Mouse (Mus musculus) T-helper 2 cell (primary cell): Measurements from ENCODE around the gene 4931406P16Rik.

ENCODE experiments used
- in situ Hi-C: fragments of 300-600 bp; cut with MboI, MseI; formaldehyde crosslinking; loops from one replicate; pipeline ENCODE4 v1.15.1; 2025; ENCODE audit warnings: high pct_unique_total_duplicates

The 4931406P16Rik gene

DNA sequence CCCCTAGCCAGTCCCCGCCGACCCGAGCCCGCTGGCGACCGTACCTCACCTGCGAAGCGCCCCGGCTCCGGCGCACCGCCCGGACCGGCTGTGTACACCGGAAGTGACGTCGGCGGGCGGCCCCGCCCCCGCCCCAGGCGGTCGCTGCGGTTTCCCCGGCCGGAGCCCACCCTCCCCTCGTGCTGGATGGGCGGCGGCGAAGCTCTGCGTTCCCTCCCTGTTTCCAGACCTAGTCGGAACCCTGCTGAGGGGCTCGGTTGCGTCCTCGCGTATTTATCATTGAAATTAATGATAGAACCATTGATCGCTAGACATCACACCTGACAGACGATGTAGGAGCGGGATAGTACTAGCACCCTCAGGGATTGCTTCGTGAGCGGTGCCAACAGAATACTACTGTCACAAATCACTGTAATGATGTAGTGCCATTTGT is at the start of gene 4931406P16Rik:
4931406P16Rik (minus strand) TSS at position 109 of the 433 bp plus-strand sequence.
- in situ Hi-C loops = no loop called here

DNA sequence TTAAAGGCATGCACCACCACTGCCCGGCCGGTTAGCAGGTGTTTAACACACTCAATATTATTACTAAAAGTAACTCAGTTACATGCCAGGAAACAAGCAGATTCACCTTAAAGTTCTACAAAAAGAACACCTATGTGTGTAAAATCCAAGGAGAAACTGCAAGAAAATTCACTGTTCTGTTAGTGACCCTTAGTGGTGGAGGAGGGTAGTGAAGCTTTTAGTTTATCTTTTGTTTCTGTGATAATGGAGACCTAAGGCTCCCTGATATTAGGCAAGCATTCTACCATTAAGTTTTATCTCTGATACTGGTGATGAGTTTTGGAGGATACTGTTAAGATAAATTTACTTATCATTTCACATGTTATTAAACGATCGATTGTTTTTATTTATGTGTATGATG is 42.3 kb upstream of the 4931406P16Rik start:
- in situ Hi-C loops = no loop called here

DNA sequence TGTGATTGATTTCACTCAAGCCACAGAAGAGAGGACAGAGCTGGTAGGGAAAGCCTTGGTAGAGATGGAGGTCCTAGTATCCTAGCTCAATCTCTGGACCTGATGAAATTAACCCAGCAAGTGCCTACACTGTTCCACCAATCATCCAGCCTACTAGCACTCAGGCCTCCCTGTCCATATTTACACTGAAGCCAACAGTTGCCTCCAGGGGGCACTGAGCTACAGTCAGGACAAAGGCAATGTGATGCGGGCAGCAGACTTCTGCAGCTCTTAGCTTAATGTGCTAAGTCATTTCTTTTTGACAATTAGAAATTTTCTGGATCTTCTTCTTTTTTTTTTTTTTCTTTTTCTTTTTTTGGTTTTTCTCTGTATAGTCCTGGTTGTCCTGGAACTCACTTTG is 38.6 kb upstream of the 4931406P16Rik start:
- in situ Hi-C loops = no loop called here

DNA sequence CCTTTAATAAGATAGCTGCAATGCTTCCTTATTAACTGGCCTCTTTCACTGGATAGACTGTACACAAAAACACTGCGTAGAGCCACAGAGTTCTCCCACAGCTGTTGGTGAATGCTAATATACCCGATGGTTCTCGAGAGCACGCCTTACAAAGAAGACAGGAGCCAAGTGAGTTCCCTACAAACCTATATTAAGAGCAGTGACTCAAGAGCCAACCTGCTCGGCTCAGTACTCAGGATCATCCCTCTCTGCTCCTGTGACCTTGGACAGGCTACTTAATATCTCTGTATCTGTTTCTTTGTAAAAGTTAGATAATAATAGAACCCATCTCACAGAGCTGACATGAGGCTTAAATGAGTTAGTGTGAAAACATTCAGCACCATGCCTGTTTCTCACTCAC is 36.8 kb upstream of the 4931406P16Rik start:
- in situ Hi-C loops = no loop called here

DNA sequence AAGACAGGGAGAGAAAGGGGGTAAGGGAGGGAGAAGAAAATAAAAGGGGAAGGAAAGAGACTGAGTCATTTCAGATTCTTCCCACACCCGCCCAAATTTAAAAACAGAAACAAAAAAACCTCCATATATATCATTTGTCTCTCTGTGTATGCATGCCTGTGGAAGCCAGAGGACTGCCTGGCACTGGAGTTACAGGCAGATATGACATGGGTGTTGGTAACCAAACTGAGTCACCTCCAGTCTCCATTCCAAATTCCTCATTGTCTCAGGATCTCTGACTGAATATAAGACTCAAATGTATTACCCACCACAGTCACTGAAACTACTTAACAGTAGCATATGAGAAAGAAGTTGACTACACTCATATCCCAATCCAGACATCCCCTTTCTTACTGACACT is 34.7 kb upstream of the 4931406P16Rik start:
- in situ Hi-C loops = loop anchor here (5.0 to 25.0 kb wide), 2 partner anchors 111 to 201 kb away; partner anchors contain the start of gene Gpi1

DNA sequence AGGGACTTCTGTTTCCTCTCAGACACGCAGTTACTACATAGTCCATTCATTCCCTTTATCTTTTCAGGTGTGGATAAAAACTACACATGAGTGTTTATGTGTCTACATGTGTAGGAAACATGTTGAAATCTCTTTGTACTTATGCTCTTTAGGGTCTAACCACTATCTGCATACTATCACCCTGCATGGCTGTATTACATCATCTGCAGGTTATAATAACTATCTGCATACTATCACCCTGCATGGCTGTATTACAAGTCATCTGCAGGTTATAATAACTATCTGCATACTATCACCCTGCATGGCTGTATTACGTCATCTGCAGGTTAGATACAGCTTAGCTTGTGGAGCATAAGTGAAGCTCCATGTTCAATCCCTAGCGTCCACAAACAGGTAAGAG is 33.7 kb upstream of the 4931406P16Rik start:
- in situ Hi-C loops = loop anchor here (5.0 to 25.0 kb wide), 2 partner anchors 110 to 200 kb away; partner anchors contain the start of gene Gpi1

DNA sequence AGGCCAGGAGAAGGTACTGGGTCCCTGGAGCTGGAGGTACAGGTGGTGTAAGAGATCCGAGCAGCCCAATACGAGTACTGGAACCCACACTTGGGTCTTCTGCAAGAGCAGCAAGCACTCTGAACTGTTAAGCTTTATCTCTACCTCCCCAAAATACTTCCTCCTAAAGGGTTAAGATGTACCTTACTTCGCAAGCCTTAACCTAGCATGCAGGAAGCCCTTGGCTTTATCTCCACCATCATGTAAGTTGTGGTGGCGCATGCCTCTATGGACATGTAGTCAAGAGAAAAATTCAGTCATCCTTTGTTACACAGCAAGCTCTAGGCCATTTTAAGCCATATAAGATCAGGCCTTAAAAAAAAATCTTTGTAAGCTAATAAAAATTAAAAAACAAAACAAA is 33.2 kb upstream of the 4931406P16Rik start:
- in situ Hi-C loops = loop anchor here (5.0 to 25.0 kb wide), 2 partner anchors 109 to 199 kb away; partner anchors contain the start of gene Gpi1

DNA sequence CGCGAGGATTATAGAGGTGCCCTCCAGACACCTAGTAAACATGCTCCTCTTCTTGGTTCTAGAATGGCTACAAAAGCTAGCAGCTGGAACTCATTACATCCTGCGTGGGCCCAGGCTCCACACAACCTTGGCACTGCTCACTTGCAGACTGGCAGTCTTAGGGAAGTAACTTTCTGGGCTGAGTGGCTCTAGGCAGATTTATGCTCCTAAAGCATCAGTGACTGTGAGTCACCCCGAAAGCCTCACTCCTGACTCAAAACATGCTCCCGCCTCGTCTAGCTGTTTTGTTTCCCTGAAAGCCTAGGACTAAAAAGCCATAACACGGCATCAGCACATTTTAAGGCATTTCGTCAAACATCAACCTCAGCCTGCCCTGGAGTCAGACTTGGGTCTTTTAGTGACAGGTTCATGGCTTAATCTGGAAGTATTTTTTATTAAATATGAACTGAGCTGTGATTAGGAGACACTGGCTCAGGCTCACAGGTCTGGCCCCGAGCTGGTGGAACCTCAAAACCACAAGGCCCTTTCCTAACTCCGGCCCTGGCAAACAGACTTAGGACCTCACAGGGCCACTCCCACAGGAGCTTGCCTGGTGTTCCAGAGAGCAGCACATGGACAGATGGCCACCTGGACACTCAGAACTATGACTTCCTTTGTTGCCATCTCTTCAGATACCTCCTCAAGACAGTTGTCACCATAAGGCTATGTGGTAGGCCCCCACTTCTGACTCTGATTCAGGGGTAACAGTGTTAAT is 28.9 kb upstream of the 4931406P16Rik start:
- in situ Hi-C loops = loop anchor here (25.0 kb wide), 1 partner anchor 105 kb away; the partner anchor contains the start of gene Gpi1

DNA sequence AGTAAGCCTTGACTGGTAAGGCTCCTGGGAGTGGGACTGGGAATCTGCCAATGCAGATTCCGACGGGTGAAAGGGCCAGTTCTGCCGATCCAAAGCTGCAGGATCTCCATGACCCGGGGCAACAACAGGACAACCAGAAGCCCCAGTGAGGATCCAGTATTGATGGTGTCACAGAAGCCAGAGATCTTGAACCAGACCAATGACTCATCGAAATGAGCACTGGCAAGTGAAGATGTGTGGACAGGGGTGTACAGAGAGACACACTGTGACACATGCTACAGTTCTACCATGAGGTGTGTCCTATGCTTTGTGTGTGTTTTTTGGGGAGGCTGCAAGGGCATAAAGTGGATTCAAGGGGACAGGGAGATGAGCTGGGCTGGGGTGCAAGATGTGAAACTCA is 27.5 kb upstream of the 4931406P16Rik start:
- in situ Hi-C loops = loop anchor here (25.0 kb wide), 1 partner anchor 104 kb away; the partner anchor contains the start of gene Gpi1

DNA sequence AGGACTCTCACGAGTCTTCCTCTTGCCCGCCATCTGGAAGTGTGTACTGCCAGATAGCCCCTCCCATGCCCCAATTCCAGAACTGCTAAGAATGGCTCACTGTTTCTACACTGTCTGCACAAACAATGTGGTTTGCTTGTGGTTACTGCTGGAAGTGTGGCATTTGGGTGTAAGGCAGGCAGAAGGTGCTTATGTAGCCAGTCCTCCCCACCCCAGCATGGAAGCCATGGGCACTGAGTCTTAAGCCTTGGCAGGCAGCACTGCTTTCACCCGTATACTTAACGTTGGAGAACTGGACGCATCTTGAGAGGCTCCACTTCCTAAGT is 25.8 kb upstream of the 4931406P16Rik start:
- in situ Hi-C loops = loop anchor here (25.0 kb wide), 1 partner anchor 102 kb away; the partner anchor contains the start of gene Gpi1

DNA sequence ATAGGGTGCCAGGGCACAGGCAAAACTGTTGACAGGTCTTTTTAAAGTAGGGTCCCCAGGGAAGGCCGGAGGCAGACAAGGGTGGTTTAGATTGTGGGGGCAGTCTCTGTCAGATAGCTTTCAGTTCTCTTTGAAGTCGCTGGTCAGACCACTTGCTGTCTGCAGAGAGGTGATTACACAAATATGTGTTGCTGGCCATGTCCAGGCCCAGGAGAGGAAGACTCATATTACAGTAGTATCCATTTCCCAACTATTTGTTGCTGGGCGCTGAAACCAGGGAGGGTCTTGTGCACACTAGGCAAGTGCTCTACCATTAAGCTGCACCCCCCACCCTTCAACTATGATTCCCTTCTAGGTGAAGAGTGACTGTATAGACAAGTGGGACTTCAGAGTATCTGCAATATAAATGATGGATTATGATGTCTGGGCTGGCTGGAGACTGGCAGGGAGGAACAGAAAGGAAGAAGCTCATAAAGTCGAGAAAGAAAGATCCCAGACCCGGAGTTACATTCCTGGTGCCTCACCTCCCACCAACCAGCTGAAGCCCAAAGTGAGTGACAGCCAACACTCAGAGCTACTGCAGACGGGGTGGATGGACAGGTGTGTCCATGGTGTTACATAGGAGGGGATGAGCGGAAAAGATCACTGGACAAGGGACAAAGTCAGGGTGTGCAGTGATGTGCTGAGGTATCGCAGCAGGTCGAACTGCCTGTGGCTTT is 25.3 kb upstream of the 4931406P16Rik start:
- in situ Hi-C loops = loop anchor here (25.0 kb wide), 1 partner anchor 101 kb away; the partner anchor contains the start of gene Gpi1

DNA sequence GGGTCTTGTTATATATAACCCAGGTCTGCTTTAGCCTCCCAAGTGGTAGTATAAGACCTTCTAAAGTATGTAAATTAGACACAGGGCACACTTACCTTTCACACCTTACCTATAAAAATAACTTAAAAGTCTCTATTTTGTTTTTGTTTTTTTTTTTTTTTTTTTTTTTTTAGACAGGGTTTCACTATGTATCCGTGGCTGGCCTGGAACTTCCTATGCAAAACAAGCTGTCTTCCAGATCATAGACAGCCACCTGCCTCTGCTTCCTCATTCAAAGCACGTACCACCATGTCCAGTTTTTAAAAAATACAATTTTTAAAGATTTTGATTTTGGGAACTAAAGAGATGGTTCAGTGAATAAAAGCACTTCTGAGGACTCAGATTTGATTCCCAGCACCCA is 23.9 kb upstream of the 4931406P16Rik start:
- in situ Hi-C loops = loop anchor here (25.0 kb wide), 1 partner anchor 100 kb away; the partner anchor contains the start of gene Gpi1

DNA sequence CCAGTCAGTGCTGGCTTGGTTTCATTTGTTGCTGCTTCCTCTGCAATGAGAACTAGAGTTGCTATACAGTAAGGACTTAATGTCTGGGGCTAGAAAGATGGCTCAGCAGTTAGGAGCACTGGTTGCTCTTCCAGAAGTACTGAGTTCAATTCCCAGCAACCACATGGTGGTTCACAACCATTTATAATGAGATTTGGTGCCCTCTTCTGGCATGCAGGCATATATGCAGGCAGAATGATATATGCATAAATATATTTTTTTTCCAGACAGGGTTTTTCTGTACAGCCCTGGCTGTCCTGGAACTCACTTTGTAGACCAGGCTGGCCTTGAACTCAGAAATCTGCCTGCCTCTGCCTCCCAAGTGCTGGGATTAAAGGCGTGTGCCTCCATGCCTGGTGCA is 23.2 kb upstream of the 4931406P16Rik start:
- in situ Hi-C loops = loop anchor here (25.0 kb wide), 1 partner anchor 99 kb away; the partner anchor contains the start of gene Gpi1

DNA sequence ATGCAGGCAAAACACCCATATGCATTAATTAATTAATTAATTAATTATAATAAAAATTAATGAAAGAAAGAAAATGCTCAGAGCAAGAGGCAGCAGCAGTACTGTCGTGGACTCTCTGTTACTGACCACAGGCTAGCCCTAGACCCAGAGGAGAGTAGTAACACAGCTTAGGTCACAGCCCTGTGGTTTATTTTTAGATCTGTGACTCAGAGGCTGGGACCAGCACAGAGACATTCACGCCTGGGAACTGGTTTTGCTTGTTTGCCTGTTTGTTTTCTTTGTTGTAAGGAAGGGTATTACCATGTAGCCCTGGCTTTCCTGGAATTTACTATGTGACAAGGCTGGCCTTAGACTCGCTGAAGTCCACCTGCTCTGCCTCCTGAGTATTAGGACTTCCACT is 14.1 kb upstream of the 4931406P16Rik start:
- in situ Hi-C loops = loop anchor here (25.0 kb wide), 1 partner anchor 90 kb away; the partner anchor contains the start of gene Gpi1

DNA sequence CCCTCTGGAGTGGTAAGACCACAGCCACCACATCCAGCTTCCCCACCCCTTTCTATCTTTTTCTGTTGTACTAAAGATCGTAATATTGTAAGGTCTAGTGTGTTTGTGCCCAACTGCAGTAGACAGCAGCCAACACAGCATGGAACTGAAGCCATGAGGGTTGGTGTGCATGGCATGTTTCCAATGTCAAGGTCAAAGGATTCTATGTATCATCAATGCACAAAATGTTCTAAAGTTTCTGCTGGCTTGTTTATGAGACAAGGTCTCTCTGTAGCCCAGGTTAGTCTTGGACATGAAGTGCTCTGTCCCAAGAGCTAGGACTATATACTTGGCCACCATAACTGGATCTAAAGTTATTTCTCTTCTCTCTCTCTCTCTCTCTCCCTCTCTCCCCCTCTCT is 11.5 kb upstream of the 4931406P16Rik start:
- in situ Hi-C loops = loop anchor here (25.0 kb wide), 1 partner anchor 88 kb away; the partner anchor contains the start of gene Gpi1

DNA sequence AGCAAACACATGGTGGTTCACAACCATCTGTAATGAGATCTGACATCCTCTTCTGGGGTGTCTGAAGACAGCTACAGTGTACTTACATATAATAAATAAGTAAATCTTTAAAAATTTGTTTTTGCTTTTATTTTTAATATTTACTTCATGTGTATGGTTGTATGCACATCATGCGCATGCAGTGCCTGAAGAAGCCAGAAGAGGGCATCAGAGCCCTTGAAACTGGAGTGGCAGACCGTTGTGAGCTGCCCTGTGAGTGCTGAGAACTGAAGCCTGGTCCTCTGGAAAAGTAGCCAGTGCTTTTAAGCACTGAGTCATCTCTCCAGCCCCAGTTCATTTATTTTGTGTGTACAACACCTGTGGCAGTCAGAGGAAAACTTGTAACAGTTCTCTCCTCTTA is 10.7 kb upstream of the 4931406P16Rik start:
- in situ Hi-C loops = no loop called here

DNA sequence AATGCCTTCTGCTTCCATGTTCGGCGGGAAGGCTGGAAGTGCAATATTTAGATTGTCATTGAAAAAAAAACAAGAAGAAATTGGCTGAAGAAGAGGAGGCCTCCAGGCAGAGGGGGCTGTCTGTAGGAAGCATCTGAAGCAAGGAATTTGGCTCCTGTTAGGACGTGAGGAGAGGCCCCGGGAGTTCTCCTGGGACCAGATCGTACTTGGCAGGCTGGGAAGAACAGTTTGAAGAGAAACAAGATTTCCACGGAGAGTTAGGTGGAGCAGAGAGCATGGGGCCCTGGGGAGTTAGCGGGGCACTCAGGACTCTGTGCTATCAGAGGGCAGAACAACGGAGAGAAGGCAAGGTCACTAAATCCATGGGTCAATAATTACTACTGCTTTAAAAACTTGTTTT is 10.0 kb upstream of the 4931406P16Rik start:
- in situ Hi-C loops = no loop called here

DNA sequence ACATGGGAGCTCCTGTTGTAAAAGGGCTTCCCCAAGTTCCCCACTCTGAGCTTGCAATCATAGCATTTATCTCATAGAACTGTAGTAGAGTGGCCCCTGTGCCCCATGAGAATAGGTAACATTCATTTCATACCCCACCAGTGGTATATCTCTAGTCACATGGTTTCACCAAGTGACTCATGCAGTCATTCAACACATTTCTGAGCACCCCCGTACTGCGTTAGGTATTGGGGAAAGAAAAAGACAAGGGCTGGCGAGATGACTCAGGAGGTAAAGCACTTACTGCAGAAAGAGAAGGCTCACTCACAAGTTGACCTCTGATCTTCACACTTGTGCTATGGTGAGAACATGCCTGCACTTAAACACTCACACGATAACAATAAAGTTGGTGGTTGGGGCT is 8.6 kb upstream of the 4931406P16Rik start:
- in situ Hi-C loops = no loop called here

DNA sequence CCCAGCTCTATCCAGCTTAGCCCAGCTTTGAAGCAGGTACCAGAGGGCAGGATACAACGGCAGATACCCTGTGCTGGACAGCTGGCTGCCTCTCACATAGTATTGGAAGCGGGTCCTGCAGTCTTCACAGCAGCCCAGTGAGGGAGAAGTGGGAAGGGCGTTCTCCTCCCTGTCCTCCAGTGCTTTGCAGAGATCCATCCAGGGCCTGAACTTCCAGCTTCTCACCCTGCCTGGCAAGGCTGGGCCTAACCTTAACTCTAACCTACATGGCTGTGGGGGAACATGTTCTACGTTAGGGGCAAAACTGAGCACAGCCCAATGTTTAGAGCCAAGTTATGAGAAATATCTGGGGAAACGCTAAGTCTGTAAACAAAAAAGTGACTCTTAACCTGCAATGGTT is 7.8 kb upstream of the 4931406P16Rik start:
- in situ Hi-C loops = no loop called here

DNA sequence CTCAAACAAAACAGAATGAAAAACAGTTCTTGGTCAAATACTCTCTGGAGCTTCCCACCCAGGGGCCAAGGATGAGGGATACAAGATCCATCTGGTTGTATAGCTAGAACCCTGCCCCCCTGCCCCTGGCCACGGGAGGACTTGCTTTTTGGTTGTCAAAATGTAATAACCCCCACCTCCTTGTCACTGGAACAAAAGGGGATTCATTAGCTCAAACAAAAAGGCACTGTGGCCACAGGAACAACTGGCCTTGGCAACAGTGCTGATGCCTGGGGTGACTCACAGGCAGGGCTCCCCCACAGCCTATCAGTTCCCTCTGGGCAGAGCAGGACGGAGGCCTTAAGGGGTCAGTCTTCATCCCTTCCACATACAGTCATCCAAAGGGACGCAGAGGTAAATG is 6.6 kb upstream of the 4931406P16Rik start:
- in situ Hi-C loops = no loop called here

DNA sequence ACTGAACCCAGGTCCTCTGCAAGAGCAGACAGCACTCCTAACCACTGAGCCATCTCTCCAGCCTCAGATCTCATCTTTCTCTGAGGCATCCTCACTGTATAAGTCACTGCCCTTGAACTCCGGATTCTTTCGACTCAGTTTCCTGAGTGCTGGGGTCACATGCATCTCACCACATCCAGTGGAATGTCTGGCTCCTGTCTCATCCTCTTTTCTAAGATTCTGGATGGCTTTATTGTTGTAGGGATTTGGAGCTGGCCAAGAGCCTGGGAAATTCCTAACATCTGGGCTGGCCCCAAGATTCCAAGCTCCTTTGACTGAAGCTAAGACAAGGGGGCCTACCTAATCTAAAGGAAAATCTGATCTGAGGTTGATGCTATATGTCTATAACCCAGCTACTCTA is 5.8 kb upstream of the 4931406P16Rik start:
- in situ Hi-C loops = no loop called here

DNA sequence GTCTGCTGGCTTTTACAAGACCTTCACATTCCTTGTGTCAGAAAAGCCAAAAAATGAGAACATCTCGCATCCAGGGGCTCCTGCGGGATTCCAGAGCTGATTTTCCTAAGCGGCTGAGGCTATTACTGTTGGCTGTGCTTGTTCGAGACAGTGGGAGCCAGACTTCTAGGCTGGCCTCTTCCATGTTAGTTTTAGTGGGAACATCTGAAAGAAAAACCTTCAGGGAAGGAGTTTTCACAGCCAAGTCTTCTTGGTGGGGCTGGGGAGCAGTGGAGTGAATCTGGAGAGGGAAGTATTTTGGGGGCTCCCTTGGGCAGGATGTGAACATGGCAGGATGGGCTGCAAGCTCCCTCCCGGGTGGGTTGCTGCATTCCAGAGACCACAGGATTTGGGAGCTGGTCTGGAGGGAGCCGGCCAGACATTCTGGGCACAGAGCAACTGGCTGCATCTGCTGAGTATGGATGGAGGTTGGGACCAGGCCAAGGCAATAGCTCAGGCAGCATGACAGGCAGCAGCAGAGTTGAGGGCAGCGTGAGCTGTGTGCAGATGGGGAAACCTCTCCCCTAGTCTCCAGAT is 4.6 kb upstream of the 4931406P16Rik start:
- in situ Hi-C loops = no loop called here
